Comparison of ENCODE assay signal across 14 mouse cellular contexts in the genomic region with DNA sequence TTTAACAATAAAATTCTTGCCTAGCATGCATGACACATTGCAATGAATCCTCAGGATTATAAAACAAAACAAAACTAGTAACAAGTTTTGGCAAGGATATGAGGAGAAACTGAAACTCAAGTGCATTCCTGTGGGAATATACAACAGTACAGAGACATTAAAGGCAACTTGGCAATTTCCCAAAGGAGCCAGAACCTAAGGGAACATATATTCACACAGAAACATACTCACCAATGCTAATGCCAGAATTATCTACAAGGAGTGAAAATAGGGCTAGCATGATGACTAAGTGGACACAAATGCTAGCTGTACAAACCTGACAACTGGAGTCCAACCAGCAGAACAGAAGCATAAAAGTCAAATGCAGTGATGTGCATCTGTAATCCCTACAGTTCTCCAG.
"Had no signal": no experiment of that assay in that cellular context is flagged by ENCODE, and none has a peak within 500 bp of the region (broad histone marks: within the 10 kb centered on the region; RNA-seq: fewer than 3 reads in every experiment).

No protein-coding gene starts in this region.

- H3K36me3 ChIP-seq: liver, embryonic 13.5 days; midbrain, embryonic 10.5 days; midbrain, embryonic 13.5 days; stomach, embryonic 15.5 days had no signal

- H3K4me3 ChIP-seq: liver, embryonic 13.5 days; midbrain, embryonic 10.5 days; midbrain, embryonic 13.5 days; stomach, embryonic 15.5 days had no signal

- H3K4me2 ChIP-seq: liver, embryonic 13.5 days; midbrain, embryonic 13.5 days; stomach, embryonic 15.5 days had no signal

- ATAC-seq: midbrain, embryonic 13.5 days; midbrain, embryonic 16.5 days had no signal

- H3K27me3 ChIP-seq: liver, embryonic 13.5 days; midbrain, embryonic 13.5 days; stomach, embryonic 15.5 days had no signal

- DNase-seq: kidney, adult 18-20 months; kidney, adult 9 months; kidney, postnatal 14 days; kidney, postnatal 4 days; liver, embryonic 13.5 days; lung, adult 2 months; lung, postnatal 14 days; lung, postnatal 4 days; spleen, adult 18-20 months; thymus, postnatal 25 days had no signal
